Mouse (Mus musculus): ENCODE data around the gene Cd53.
A peak's percentile ranks its signal among the peaks of the same experiment; 100 is the strongest.

Cd53 gene

GRCm38 (mm10) chr3:106789930-106790329, at the start of gene Cd53:
TSS of gene Cd53 (minus strand) at chr3:106790149.
- DNase-seq (ENCODE audit: low read depth, low spot score) = no peak

- DNase-seq (ENCODE audit: low read depth, low spot score) = no peak
These were observed 42.2 kb upstream of the Cd53 start for GRCm38 (mm10) chr3:106832107-106832506.

- no peak for DNase-seq (ENCODE audit: low read depth, low spot score)
These were observed 36.2 kb upstream of the Cd53 start, which contains the start of gene Olfr266 for GRCm38 (mm10) chr3:106826187-106826586. TSS of gene Olfr266 (minus strand) at chr3:106826287.

- DNase-seq (ENCODE audit: low read depth, low spot score) = no peak
These were observed 27.7 kb upstream of the Cd53 start for GRCm38 (mm10) chr3:106817676-106818075.

- DNase-seq (ENCODE audit: low read depth, low spot score) = no peak
These were observed 19.2 kb upstream of the Cd53 start for GRCm38 (mm10) chr3:106808972-106809695.

- DNase-seq (ENCODE audit: low read depth, low spot score) = no peak
These were observed 8.1 kb upstream of the Cd53 start for GRCm38 (mm10) chr3:106798079-106798478.

GRCm38 (mm10) chr3:106788440-106788887, 1.5 kb downstream of the Cd53 start:
- DNase-seq (ENCODE audit: low read depth, low spot score) = no peak

GRCm38 (mm10) chr3:106787972-106788371, 2.0 kb downstream of the Cd53 start:
- no peak for DNase-seq (ENCODE audit: low read depth, low spot score)

GRCm38 (mm10) chr3:106785130-106785529, 4.8 kb downstream of the Cd53 start:
- no peak for DNase-seq (ENCODE audit: low read depth, low spot score)

- no peak for DNase-seq (ENCODE audit: low read depth, low spot score)
These were observed 18.1 kb downstream of the Cd53 start for GRCm38 (mm10) chr3:106771834-106772233.

- no peak for DNase-seq (ENCODE audit: low read depth, low spot score)
These were observed 34.1 kb downstream of the Cd53 start for GRCm38 (mm10) chr3:106755898-106756297.

GRCm38 (mm10) chr3:106722028-106722945, 67.7 kb downstream of the Cd53 start:
- DNase-seq (ENCODE audit: low read depth, low spot score) = peak; percentile 60

- DNase-seq (ENCODE audit: low read depth, low spot score) = peak; percentile 96
These were observed 68.4 kb downstream of the Cd53 start for GRCm38 (mm10) chr3:106721397-106722027.
